Mouse (Mus musculus): ENCODE results near the gene Abhd17c.
"Not testable (repeated sequence)": the region's sequence is repeated elsewhere in the genome, so short reads cannot be mapped to it uniquely, and the experiment has no call there.

The Abhd17c gene

GRCm38 (mm10) chr7:84152374-84152773 lies 681 bp upstream of the Abhd17c start:
- DNase-seq (ENCODE audit: low spot score) = no peak

GRCm38 (mm10) chr7:84151960-84152334 lies 254 bp upstream of the Abhd17c start:
- peak; percentile 89 for DNase-seq (ENCODE audit: low spot score)

GRCm38 (mm10) chr7:84150361-84151000 lies 1.2 kb downstream of the Abhd17c start:
- DNase-seq (ENCODE audit: low spot score) = no peak

- no peak for DNase-seq (ENCODE audit: low spot score)
Measured at GRCm38 (mm10) chr7:84149821-84150220, 1.9 kb downstream of the Abhd17c start.

GRCm38 (mm10) chr7:84148896-84149295 lies 2.8 kb downstream of the Abhd17c start:
- DNase-seq (ENCODE audit: low spot score) = no peak

- DNase-seq (ENCODE audit: low spot score) = no peak
Measured at GRCm38 (mm10) chr7:84147746-84148145, 3.9 kb downstream of the Abhd17c start.

- no peak for DNase-seq (ENCODE audit: low spot score)
Measured at GRCm38 (mm10) chr7:84145633-84146032, 6.1 kb downstream of the Abhd17c start.

- DNase-seq (ENCODE audit: low spot score) = peak; percentile 32
Measured at GRCm38 (mm10) chr7:84142736-84143473, 8.8 kb downstream of the Abhd17c start.

- no peak for DNase-seq (ENCODE audit: low spot score)
Measured at GRCm38 (mm10) chr7:84142196-84142595, 9.5 kb downstream of the Abhd17c start.

- DNase-seq (ENCODE audit: low spot score) = no peak
Measured at GRCm38 (mm10) chr7:84139566-84139965, 12.1 kb downstream of the Abhd17c start.

GRCm38 (mm10) chr7:84138731-84139130 lies 13.0 kb downstream of the Abhd17c start:
- DNase-seq (ENCODE audit: low spot score) = no peak

GRCm38 (mm10) chr7:84137779-84138178 lies 13.9 kb downstream of the Abhd17c start:
- no peak for DNase-seq (ENCODE audit: low spot score)

- no peak for DNase-seq (ENCODE audit: low spot score)
Measured at GRCm38 (mm10) chr7:84135799-84136700, 15.6 kb downstream of the Abhd17c start.

- peak; percentile 91 for DNase-seq (ENCODE audit: low spot score)
Measured at GRCm38 (mm10) chr7:84132704-84133103, 19.0 kb downstream of the Abhd17c start.

GRCm38 (mm10) chr7:84131736-84132135 lies 20.0 kb downstream of the Abhd17c start:
- no peak for DNase-seq (ENCODE audit: low spot score)

GRCm38 (mm10) chr7:84128661-84129060 lies 23.0 kb downstream of the Abhd17c start:
- DNase-seq (ENCODE audit: low spot score) = no peak

GRCm38 (mm10) chr7:84125730-84126129 lies 26.0 kb downstream of the Abhd17c start:
- no peak for DNase-seq (ENCODE audit: low spot score)

GRCm38 (mm10) chr7:84123651-84124050 lies 28.0 kb downstream of the Abhd17c start:
- not testable (repeated sequence) for DNase-seq (ENCODE audit: low spot score)

GRCm38 (mm10) chr7:84121778-84122177 lies 29.9 kb downstream of the Abhd17c start:
- DNase-seq (ENCODE audit: low spot score) = no peak

GRCm38 (mm10) chr7:84120142-84120760 lies 31.4 kb downstream of the Abhd17c start:
- DNase-seq (ENCODE audit: low spot score) = no peak

- DNase-seq (ENCODE audit: low spot score) = no peak
Measured at GRCm38 (mm10) chr7:84119216-84120105, 32.2 kb downstream of the Abhd17c start.
